Mouse (Mus musculus) thymus, adult 2 months (tissue): ENCODE measurements at regions not wholly inside any gene's neighbourhood (a gene's known extent, or its start where the extent isn't known, plus 50 kb on each side); places are given as distances from the start of the nearest gene placed in this dataset.

ENCODE experiments used
- DNase-seq: peaks from one replicate; pipeline ENCODE4 v3.0.0; 2021
- H3K27ac ChIP-seq: fragments of 200-500 bp; 2 replicates; pipeline ENCODE4 v1.5.1; 2012; ENCODE audit warnings: low read length, control low read depth; ENCODE audit not compliant: control insufficient read depth, insufficient read depth
- H3K27me3 ChIP-seq: fragments of 200-500 bp; 2 replicates; pipeline ENCODE4 v1.6.1; 2012; ENCODE audit warnings: mild to moderate bottlenecking, low read length, moderate library complexity, mixed read lengths; ENCODE audit not compliant: control insufficient read depth, insufficient read depth
- H3K36me3 ChIP-seq: fragments of 200-500 bp; 2 replicates; pipeline ENCODE4 v1.6.1; 2012; ENCODE audit warnings: mild to moderate bottlenecking, low read length, moderate library complexity; ENCODE audit not compliant: control insufficient read depth, insufficient read depth
- H3K4me1 ChIP-seq: fragments of 200-500 bp; replicated peaks from 2 replicates; pipeline ENCODE4 v1.6.1; 2012; ENCODE audit warnings: low read length; ENCODE audit not compliant: control insufficient read depth, insufficient read depth
- H3K4me3 ChIP-seq: fragments of 200-500 bp; 2 replicates; pipeline ENCODE4 v1.5.1; 2012; ENCODE audit warnings: mild to moderate bottlenecking, low read length, control low read depth, moderate library complexity; ENCODE audit not compliant: control insufficient read depth, insufficient read depth
- CTCF ChIP-seq: fragments of 200-500 bp; IDR thresholded peaks from 2 replicates; pipeline ENCODE4 v1.5.1; 2012; ENCODE audit warnings: mild to moderate bottlenecking, control low read depth, low read length, moderate library complexity, borderline replicate concordance; ENCODE audit not compliant: control insufficient read depth, poor library complexity, insufficient read depth; ENCODE audit errors: extremely low read depth
- POLR2A ChIP-seq: fragments of 200-500 bp; IDR thresholded peaks from 2 replicates; pipeline ENCODE4 v1.6.1; 2012; ENCODE audit warnings: mild to moderate bottlenecking, low read length, control low read depth, moderate library complexity; ENCODE audit not compliant: control insufficient read depth, poor library complexity, insufficient read depth; ENCODE audit errors: extremely low read depth
- WGBS: fragments of 180-500 bp; shearing (Covaris S2); methylation state at CpG from one replicate; pipeline ENCODE4 v1.1.7; 2018; 5-methylcytosine and 5-hydroxymethylcytosine counted together

DNA sequence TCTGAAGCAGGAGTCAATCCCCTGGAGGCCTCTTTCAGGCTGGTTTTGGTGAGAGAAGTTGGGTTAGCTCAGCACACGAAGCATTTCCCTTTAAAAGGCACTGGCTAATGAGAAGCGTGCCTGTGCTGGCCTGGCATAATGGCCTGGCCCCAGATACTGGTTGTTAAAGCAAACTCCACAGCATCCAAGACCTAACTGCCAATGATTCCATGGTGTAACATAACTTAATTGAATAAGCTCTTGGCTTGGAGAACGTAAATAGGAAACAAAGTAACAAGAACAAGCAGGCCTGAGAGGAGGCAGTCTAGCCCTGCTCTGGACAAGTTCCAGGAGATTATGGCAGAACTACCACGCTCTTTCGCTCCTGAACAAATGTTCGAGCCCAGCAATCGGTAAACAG lies 133.2 kb upstream of the Lrig3 start:
- TF ChIP-seq POLR2A (no peak), CTCF (no peak)
- H3K27ac ChIP-seq = no peak overlapping the region
- H3K4me3 ChIP-seq = no peak overlapping the region
- WGBS = 89% methylated on average over 7 of the region's 7 CpGs
- no peak for DNase-seq
- no peaks in the 10 kb centered on the region for H3K36me3 ChIP-seq
- H3K27me3 ChIP-seq = no peaks in the 10 kb centered on the region
- no peaks in the 10 kb centered on the region for H3K4me1 ChIP-seq

DNA sequence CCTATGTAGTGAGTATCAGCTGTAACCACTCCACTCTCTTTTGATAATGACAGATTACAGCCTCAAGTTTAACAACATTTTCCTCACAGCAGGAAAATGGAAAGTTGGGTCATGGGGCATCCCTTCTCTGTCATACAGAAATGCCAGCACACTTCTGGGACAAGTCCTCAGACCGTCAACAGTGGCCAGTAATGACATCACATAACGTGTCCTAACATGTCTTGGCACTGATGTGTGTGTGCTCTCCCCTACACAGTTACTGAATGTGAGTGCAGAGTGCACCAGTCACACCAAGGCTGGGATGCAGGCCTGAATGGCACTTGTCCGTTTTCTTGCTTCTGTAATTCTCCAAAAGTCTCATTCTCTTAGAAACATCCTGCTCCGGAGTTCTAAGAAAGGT lies 132.0 kb upstream of the Lrig3 start:
- no peak overlapping the region for H3K4me3 ChIP-seq
- no peaks in the 10 kb centered on the region for H3K4me1 ChIP-seq
- H3K27me3 ChIP-seq = no peaks in the 10 kb centered on the region
- TF ChIP-seq POLR2A (no peak), CTCF (no peak)
- no peaks in the 10 kb centered on the region for H3K36me3 ChIP-seq
- H3K27ac ChIP-seq = no peak overlapping the region
- 93% methylated on average over 4 of the region's 4 CpGs for WGBS
- DNase-seq = no peak

DNA sequence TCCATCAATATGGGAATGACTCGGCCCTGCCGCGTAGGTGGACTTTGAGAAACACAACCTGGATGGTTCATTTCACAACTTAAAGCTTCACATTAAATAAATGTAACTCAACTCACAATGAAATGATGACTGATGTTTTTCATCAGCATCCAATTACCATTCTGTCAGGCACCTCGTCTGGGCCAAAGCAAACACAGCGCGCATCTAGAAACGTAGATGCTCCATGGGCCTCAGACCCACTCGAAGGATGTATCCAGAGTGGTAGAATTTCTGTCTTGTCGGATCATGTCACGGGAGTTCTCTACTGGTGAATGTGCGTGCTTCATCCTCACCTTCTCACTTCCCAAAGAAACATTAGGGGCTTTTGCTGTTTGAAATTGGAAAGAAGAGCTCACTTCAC lies 127.0 kb upstream of the Lrig3 start:
- H3K4me1 ChIP-seq = no peaks in the 10 kb centered on the region
- no peaks in the 10 kb centered on the region for H3K27me3 ChIP-seq
- DNase-seq = no peak
- no peaks in the 10 kb centered on the region for H3K36me3 ChIP-seq
- TF ChIP-seq POLR2A = no peak
- no peak overlapping the region for H3K4me3 ChIP-seq
- WGBS = 90% methylated on average over 11 of the region's 11 CpGs
- H3K27ac ChIP-seq = no peak overlapping the region

GRCm38 (mm10) chr10:125839621-125840141 lies 126.3 kb upstream of the Lrig3 start:
- Histone ChIP-seq H3K27me3 (no peaks in the 10 kb centered on the region), H3K4me1 (no peaks in the 10 kb centered on the region), H3K27ac (no peak overlapping the region), H3K4me3 (no peak overlapping the region), H3K36me3 (no peaks in the 10 kb centered on the region)
- WGBS = 74% methylated on average over 5 of the region's 5 CpGs
- no peak for DNase-seq
- TF ChIP-seq POLR2A (no peak), CTCF (no peak)

- H3K27ac ChIP-seq = no peak overlapping the region
- H3K27me3 ChIP-seq = no peaks in the 10 kb centered on the region
- H3K36me3 ChIP-seq = no peaks in the 10 kb centered on the region
- no peak overlapping the region for H3K4me3 ChIP-seq
- WGBS = 92% methylated on average over 1 of the region's 1 CpGs
- TF ChIP-seq CTCF (no peak), POLR2A (no peak)
- no peak for DNase-seq
- H3K4me1 ChIP-seq = no peaks in the 10 kb centered on the region
Observed at GRCm38 (mm10) chr10:125840388-125840787, 125.6 kb upstream of the Lrig3 start.

DNA sequence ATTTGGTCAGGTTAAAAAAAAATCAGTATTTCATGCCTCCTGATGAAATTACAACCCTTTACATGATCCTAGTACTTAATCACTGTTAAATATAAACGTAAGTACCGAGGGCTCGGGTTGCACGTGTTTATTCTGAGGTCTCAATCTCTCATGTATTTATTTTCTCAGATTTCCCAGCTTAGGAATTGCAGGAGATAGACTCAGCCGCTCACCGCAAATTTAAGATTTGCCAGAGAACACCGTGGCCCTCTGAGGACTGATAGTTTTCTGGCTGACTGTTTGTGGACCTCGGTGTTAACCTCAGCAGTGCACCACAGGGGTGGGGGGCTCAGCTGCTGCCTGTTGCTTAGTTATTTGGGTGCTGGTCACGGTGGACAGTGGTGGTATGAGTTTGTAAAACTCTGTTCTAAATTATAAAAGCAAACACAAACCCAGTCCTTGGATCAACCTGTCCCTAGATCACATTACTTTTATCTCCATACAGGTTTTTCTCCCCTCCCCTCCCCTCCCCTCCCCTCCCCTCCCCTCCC lies 121.6 kb upstream of the Lrig3 start:
- Histone ChIP-seq H3K4me1 (no peaks in the 10 kb centered on the region), H3K27ac (no peak overlapping the region), H3K4me3 (no peak overlapping the region), H3K27me3 (no peaks in the 10 kb centered on the region), H3K36me3 (no peaks in the 10 kb centered on the region)
- 76% methylated on average over 9 of the region's 9 CpGs for WGBS
- DNase-seq = no peak
- no peak for TF ChIP-seq CTCF

GRCm38 (mm10) chr10:125845014-125845514 lies 120.9 kb upstream of the Lrig3 start:
- WGBS = 16% methylated on average over 19 of the region's 19 CpGs
- Histone ChIP-seq H3K36me3 (no peaks in the 10 kb centered on the region), H3K27ac (no peak overlapping the region), H3K4me1 (no peaks in the 10 kb centered on the region), H3K4me3 (no peak overlapping the region), H3K27me3 (no peaks in the 10 kb centered on the region)
- DNase-seq = no peak
- no peak for TF ChIP-seq CTCF
- no peak for TF ChIP-seq POLR2A
